Mouse (Mus musculus): ENCODE measurements around the gene Olfr763.
"Not testable (repeated sequence)": the region's sequence is repeated elsewhere in the genome, so short reads cannot be mapped to it uniquely, and the experiment has no call there.

Gene Olfr763

GRCm38 (mm10) chr10:129049898-129050297 lies 39.3 kb downstream of the Olfr763 start, which contains the start of gene Olfr765:
TSS of gene Olfr765 (minus strand) at chr10:129049998.
- not testable (repeated sequence) for DNase-seq (ENCODE audit: low spot score)

All from ovary, adult 18-20 months (tissue).